Mouse (Mus musculus) CH12.LX (cell line): ENCODE data around the gene Sorcs1. TPM values are rescaled to one million over a fixed set of nuclear protein-coding genes. Genes with fewer than 3 reads are reported as not detected.

ENCODE experiments used
- DNase-seq: peaks from one replicate; pipeline ENCODE4 v3.0.0-alpha.2; 2013; ENCODE audit errors: extremely low read depth
- H3K27ac ChIP-seq: 2 replicates; pipeline ENCODE4 v1.5.1; 2012; ENCODE audit warnings: low read depth, mild to moderate bottlenecking, control low read depth, moderate library complexity; ENCODE audit not compliant: insufficient read depth
- H3K27me3 ChIP-seq: replicated peaks from 2 replicates; pipeline ENCODE3; 2012; ENCODE audit warnings: inconsistent platforms
- H3K36me3 ChIP-seq, 2 experiments: replicated peaks in 1 of 2; 2 replicates each; pipeline versions ENCODE3 to v1.6.1; 2012; ENCODE audit warnings: inconsistent platforms in 1 of 2, low read length in 1 of 2, mild to moderate bottlenecking in 1 of 2, mixed read lengths in 1 of 2, moderate library complexity in 1 of 2; ENCODE audit not compliant: control insufficient read depth in 1 of 2, insufficient read depth in 1 of 2
- H3K4me1 ChIP-seq, 2 experiments: 2 replicates each; pipeline ENCODE4 v1.6.1; 2012; ENCODE audit warnings: inconsistent platforms in 1 of 2, moderate library complexity in 1 of 2; ENCODE audit not compliant: insufficient read depth in 2 of 2, control insufficient read depth in 1 of 2
- H3K4me2 ChIP-seq: 2 replicates; pipeline ENCODE4 v1.6.1; 2012; ENCODE audit warnings: low read depth, mild to moderate bottlenecking, control low read depth; ENCODE audit not compliant: poor library complexity, insufficient read depth, severe bottlenecking
- H3K4me3 ChIP-seq, 3 experiments: fragments of 150-350 bp in 1 of 3; sonication (generic) in 1 of 3; replicated peaks in 1 of 3; 2 replicates each; pipeline versions ENCODE3 to v1.5.1; 2011 to 2012; ENCODE audit warnings: low read depth in 2 of 3, low read length in 2 of 3, mild to moderate bottlenecking in 2 of 3, moderate library complexity in 2 of 3, control low read depth in 1 of 3, improper control_type of control experiment in 1 of 3, inconsistent platforms in 1 of 3, mixed read lengths in 1 of 3; ENCODE audit not compliant: poor library complexity in 1 of 3
- H3K79me2 ChIP-seq: replicated peaks from 2 replicates; pipeline ENCODE4 v1.6.1; 2012; ENCODE audit warnings: mild to moderate bottlenecking, moderate library complexity; ENCODE audit not compliant: control insufficient read depth, poor library complexity, insufficient read depth, severe bottlenecking; ENCODE audit errors: extremely low read depth
- H3K9ac ChIP-seq: 2 replicates; pipeline ENCODE4 v1.6.1; 2012; ENCODE audit warnings: low read depth, mild to moderate bottlenecking, control low read depth, moderate library complexity; ENCODE audit not compliant: insufficient read depth
- H3K9me3 ChIP-seq: replicated peaks from 2 replicates; pipeline ENCODE3; 2012; ENCODE audit warnings: low read length, inconsistent platforms, mixed read lengths
- BHLHE40 ChIP-seq: IDR thresholded peaks from 2 replicates; pipeline ENCODE4 v1.6.1; 2011; ENCODE audit warnings: mild to moderate bottlenecking, low read depth, low read length, improper control_type of control experiment
- CHD1 ChIP-seq: IDR thresholded peaks from 2 replicates; pipeline ENCODE4 v1.6.1; 2012; ENCODE audit warnings: low read depth, low read length, improper control_type of control experiment, inconsistent platforms
- HCFC1 ChIP-seq: IDR thresholded peaks from 2 replicates; pipeline ENCODE4 v1.6.1; 2012; ENCODE audit warnings: low read depth, mild to moderate bottlenecking, inconsistent platforms, low read length, improper control_type of control experiment
- JUN ChIP-seq: IDR thresholded peaks from 2 replicates; pipeline ENCODE4 v1.6.1; 2011; ENCODE audit warnings: low read depth, mild to moderate bottlenecking, low read length, improper control_type of control experiment, moderate library complexity; ENCODE audit not compliant: insufficient read depth
- JUND ChIP-seq: conservative IDR thresholded peaks from 2 replicates; pipeline ENCODE4 v1.6.1; 2011; ENCODE audit warnings: low read depth, low read length, improper control_type of control experiment
- KAT2A ChIP-seq: IDR thresholded peaks from 2 replicates; pipeline ENCODE4 v1.6.1; 2012; ENCODE audit warnings: low read length, improper control_type of control experiment, inconsistent platforms; ENCODE audit not compliant: insufficient replicate concordance
- MAFK ChIP-seq: IDR thresholded peaks from 2 replicates; pipeline ENCODE4 v1.6.1; 2011; ENCODE audit warnings: low read length, improper control_type of control experiment; ENCODE audit not compliant: insufficient replicate concordance
- MAX ChIP-seq: IDR thresholded peaks from 2 replicates; pipeline ENCODE4 v1.6.1; 2011; ENCODE audit warnings: low read length, improper control_type of control experiment
- MXI1 ChIP-seq: IDR thresholded peaks from 2 replicates; pipeline ENCODE4 v1.6.1; 2011; ENCODE audit warnings: mild to moderate bottlenecking, low read depth, low read length, improper control_type of control experiment
- MYC ChIP-seq: IDR thresholded peaks from 2 replicates; pipeline ENCODE4 v1.6.1; 2011; ENCODE audit warnings: low read depth, mild to moderate bottlenecking, improper control_type of control experiment, low read length
- NELFE ChIP-seq: IDR thresholded peaks from 2 replicates; pipeline ENCODE4 v1.6.1; 2011; ENCODE audit warnings: low read depth, low read length, improper control_type of control experiment
- POLR2A ChIP-seq: IDR thresholded peaks from 2 replicates; pipeline ENCODE4 v1.6.1; 2011; ENCODE audit warnings: low read depth, mild to moderate bottlenecking, improper control_type of control experiment, low read length
- RAD21 ChIP-seq: IDR thresholded peaks from 2 replicates; pipeline ENCODE4 v1.6.1; 2011; ENCODE audit warnings: low read depth, mild to moderate bottlenecking, low read length, improper control_type of control experiment, moderate library complexity
- SMC3 ChIP-seq: IDR thresholded peaks from 2 replicates; pipeline ENCODE4 v1.6.1; 2011; ENCODE audit warnings: low read depth, low read length, improper control_type of control experiment
- USF1 ChIP-seq: IDR thresholded peaks from 2 replicates; pipeline ENCODE4 v1.6.1; 2014; ENCODE audit warnings: low read depth, mild to moderate bottlenecking, inconsistent platforms, low read length, improper control_type of control experiment
- USF2 ChIP-seq: conservative IDR thresholded peaks from 2 replicates; pipeline ENCODE4 v1.6.1; 2011; ENCODE audit warnings: low read depth, low read length, improper control_type of control experiment
- ZC3H11A ChIP-seq: IDR thresholded peaks from 2 replicates; pipeline ENCODE4 v1.6.1; 2012; ENCODE audit warnings: low read depth, mild to moderate bottlenecking, inconsistent platforms, low read length, improper control_type of control experiment
- ZMIZ1 ChIP-seq: IDR thresholded peaks from 2 replicates; pipeline ENCODE4 v1.6.1; 2012; ENCODE audit warnings: low read depth, mild to moderate bottlenecking, inconsistent platforms, low read length, improper control_type of control experiment
- ZNF384 ChIP-seq: IDR thresholded peaks from 2 replicates; pipeline ENCODE4 v1.6.1; 2012; ENCODE audit warnings: low read depth, low read length, improper control_type of control experiment, inconsistent platforms
- dilution Hi-C: fragments of 300-500 bp; cut with MboI; formaldehyde crosslinking; loops from 2 replicates; pipeline ENCODE4 v1.14.3; 2020; ENCODE audit warnings: low sequenced_read_pairs; ENCODE audit not compliant: extremely low pct_unique_long_range_greater_than_20kb, extremely low pct_ligation_motif_present
- in situ Hi-C: fragments of 300-500 bp; cut with MboI; formaldehyde crosslinking; loops from 3 replicates; pipeline ENCODE4 v1.14.3; 2019; ENCODE audit warnings: low sequenced_read_pairs, low pct_ligation_motif_present, low pct_unique_long_range_greater_than_20kb, mixed read lengths
- polyA plus RNA-seq: library from polyadenylated mRNA; unstranded; fragments of >175 nt; gene quantifications from 2 replicates; pipeline ENCODE4 v1.2.1, GENCODE M21; 2012; ENCODE audit warnings: low read depth; ENCODE audit not compliant: insufficient read length
- total RNA-seq, 2 experiments: library from RNA; depleted of rRNA; stranded (reverse); fragments of 300-350 nt in 1 of 2; fragments of >200 nt in 1 of 2; gene quantifications; 2 replicates each; pipeline ENCODE4 v1.2.3; 2012 to 2014

The Sorcs1 gene
- total and polyA plus RNA-seq, 3 experiments, result 0.08 TPM; not detected in 2

- in situ Hi-C loops, result no loop called here
- no peak for TF ChIP-seq JUND
- H3K9me3 ChIP-seq, result peaks cover 48% of the 10 kb centered on the region
- dilution Hi-C loops, result no loop called here
- no peak overlapping the region for H3K9ac ChIP-seq
- no peaks in the 10 kb centered on the region for H3K79me2 ChIP-seq
- H3K27ac ChIP-seq, result no peak overlapping the region
- no peaks in the 10 kb centered on the region for H3K36me3 ChIP-seq
- H3K4me3 ChIP-seq, result no peak overlapping the region
- H3K4me1 ChIP-seq, result no peaks in the 10 kb centered on the region
- H3K4me2 ChIP-seq, result no peak overlapping the region
- H3K27me3 ChIP-seq, result no peaks in the 10 kb centered on the region
- no peak for DNase-seq
Observed at GRCm38 (mm10) chr19:50521943-50522342, 156.5 kb downstream of the Sorcs1 start.

- DNase-seq, result no peak
- H3K27me3 ChIP-seq, result no peaks in the 10 kb centered on the region
- peaks cover 49% of the 10 kb centered on the region for H3K9me3 ChIP-seq
- no peak overlapping the region for H3K27ac ChIP-seq
- in situ Hi-C loops, result no loop called here
- H3K79me2 ChIP-seq, result no peaks in the 10 kb centered on the region
- no peak for TF ChIP-seq MAX
- TF ChIP-seq MYC, result no peak
- TF ChIP-seq USF2, result no peak
- TF ChIP-seq POLR2A, result no peak
- no peak for TF ChIP-seq KAT2A
- no peak for TF ChIP-seq RAD21
- no peak for TF ChIP-seq NELFE
- no peak for TF ChIP-seq BHLHE40
- TF ChIP-seq HCFC1, result no peak
- TF ChIP-seq ZC3H11A, result no peak
- TF ChIP-seq JUND, result no peak
- TF ChIP-seq ZMIZ1, result no peak
- no peak for TF ChIP-seq ZNF384
- no peak for TF ChIP-seq MAFK
- no peak for TF ChIP-seq MXI1
- no peak for TF ChIP-seq USF1
- no peak for TF ChIP-seq SMC3
- no peak for TF ChIP-seq CHD1
- no peak for TF ChIP-seq JUN
- H3K4me1 ChIP-seq, result no peaks in the 10 kb centered on the region
- H3K4me2 ChIP-seq, result no peak overlapping the region
- no peak overlapping the region for H3K4me3 ChIP-seq
- dilution Hi-C loops, result no loop called here
- no peak overlapping the region for H3K9ac ChIP-seq
- H3K36me3 ChIP-seq, result no peaks in the 10 kb centered on the region
Observed at GRCm38 (mm10) chr19:50515059-50515673, 163.3 kb downstream of the Sorcs1 start.
